Mouse (Mus musculus) monocyte, adult 2 months (primary cell): ENCODE results near the gene Cfap300.

Experiments used
- DNase-seq, 2 experiments: peaks; one replicate each; pipeline ENCODE4 v3.0.0; 2022; ENCODE audit warnings: low spot score in 2 of 2, low read depth in 1 of 2

Cfap300 gene

DNA sequence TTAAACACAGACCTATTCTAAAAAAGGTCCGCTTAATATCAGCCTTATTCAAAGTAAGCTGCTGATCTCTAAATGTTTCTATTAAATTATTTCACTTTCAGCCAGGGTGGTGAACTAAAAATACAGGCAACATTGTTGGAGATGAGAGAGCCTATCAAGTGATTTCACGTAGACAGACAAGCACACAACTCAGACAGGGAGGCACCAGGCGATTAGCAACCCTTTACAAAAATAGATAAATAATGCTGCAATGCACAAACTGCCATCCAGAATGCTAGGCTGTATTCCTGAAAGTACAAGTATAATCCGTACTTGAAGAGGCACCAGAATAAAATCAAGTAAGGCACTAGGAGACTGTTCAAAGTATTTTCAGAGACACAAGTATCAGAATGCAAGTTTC is 58.3 kb downstream of the Cfap300 start:
- no peak for DNase-seq

DNA sequence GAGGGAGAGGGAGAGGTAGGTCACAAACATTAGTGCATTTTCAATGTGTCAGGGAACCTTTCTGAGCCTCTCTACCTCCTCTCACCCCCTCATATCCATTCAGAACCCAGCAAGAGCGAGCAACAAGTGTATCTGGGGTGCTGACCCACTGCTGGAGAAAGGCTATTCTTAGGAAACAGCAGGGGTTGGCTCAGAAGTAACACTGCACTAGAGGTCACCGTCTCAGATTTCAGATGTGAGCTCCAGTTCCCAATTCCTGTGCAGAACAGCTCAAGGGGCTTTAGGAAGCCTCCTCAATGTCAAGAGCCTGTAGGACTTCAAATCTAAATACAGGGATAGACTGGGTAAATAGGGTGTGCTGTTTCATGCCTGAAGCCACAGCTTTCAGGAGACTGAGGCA is 59.0 kb downstream of the Cfap300 start:
- no peak for DNase-seq

DNA sequence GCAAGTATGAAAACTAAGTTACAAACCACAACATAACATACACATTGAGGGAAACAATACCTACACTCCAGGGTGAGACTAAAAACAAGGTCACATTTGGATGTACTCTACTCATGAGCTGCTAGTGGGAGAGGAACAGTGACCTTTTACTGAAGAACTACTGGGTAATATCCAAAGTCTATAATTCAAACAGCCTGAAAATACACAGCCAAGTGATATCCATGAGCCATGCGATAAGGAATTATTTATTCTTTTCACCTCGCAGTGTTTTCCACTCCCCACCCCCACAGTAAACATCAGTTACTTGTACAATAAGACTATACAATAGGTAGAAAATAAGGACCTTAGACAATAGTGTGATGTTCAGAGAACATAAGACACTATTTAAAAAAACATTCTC is 62.5 kb downstream of the Cfap300 start:
- no peak for DNase-seq

DNA sequence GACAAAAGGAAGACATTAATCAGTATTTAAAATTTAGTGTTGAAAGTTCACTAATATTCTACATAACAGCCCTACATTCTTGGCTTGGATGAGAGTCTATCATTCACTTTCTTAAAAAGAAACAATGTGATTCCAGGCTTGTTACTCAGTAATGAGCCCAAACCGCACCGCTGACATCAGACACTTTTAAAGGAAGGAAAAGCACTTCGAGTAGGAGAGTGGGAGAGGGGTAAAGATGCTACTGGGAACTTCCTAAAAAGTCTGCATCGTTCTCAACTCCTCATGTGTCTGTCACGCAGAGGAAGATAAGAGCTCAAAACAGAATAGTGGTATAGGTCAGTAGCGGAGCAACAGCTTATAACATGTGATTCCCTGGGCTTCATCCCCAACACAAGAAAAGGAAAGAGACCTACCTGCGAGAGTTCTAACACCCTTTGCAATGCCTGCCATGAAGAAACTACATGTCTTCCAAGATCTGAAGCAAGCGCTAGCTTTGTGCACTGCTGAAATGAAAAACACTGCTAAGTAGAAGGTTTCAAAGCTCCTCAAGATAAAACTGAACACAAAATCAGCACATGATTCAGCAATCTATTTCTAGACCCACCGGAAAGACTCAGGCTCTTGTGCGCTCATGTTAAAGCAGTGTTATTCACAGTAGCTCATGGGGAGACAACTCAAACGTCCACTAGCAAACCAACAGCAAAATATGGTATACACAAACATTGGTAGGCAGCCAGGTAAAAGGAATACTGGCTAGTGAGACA is 63.3 kb downstream of the Cfap300 start:
- no peak for DNase-seq

DNA sequence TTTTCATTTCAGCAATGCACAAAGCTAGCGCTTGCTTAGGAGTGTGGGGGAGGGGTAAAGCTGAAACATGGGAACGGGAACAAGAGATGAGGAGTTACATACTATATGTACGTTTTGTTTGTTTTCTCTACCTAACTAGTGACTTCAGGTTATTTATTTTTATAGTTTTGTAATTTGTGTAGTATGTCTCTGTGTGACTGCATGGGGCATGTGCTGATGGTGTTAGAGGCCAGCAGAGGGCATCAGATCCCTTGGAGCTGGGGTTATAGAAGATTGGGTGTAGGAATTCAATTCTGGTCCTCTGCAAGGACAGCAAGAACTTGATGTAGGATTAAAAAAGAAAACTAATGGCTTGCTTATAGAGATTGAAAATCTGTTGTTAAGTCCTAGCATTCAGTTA is 64.1 kb downstream of the Cfap300 start:
- DNase-seq = no peak

DNA sequence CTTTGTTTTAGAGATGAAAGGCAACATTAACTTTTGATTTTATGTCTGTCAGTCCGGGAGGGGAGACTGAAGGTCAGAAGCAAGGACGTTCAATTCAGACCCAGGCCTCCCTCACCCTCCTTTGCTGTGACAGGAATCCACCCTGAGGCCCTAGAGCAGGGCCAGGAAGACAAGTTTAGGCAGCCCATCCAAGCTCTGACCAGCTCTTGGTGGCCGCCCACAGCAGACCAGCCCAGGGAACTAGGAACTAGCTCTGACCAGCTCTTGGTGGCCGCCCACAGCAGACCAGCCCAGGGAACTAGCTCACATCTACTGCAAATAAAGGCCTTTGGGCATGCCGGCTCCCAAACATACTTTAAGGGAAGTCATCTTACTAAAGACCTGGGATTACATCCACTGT is 65.0 kb downstream of the Cfap300 start:
- no peak for DNase-seq

DNA sequence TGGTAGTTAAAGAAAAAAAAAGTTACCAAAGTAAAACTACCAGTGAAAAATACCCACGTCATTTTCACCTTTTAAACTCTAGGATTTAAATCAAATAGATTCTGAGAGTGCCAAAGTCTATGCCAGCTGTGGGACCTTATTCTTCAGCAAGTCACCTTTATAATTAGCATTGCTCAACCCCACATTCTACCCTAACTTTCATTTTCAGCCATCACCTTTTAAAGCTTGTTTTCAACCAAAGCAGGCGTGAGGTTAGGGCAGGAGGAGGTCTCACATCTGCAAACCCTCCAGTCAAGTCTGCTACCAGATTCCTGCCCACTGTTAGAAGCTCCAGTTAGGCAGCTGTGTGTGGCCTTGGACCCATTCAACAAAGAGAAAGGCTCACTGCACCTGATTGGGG is 70.6 kb downstream of the Cfap300 start:
- no peak for DNase-seq
